Mouse (Mus musculus): Measurements from ENCODE around the gene Ell3. TPM values are rescaled to one million over a fixed set of nuclear protein-coding genes. Genes with fewer than 3 reads are reported as not detected.
A peak's percentile ranks its signal among the peaks of the same experiment; 100 is the strongest.
"Not testable (repeated sequence)": the region's sequence is repeated elsewhere in the genome, so short reads cannot be mapped to it uniquely, and the experiment has no call there.

The Ell3 gene
- polyA plus RNA-seq (2017; shearing (Covaris generic)), result 1 to 10 TPM in 1 of 2 experiments, under 1 TPM in 1; 0.78 to 1.0 TPM

DNA sequence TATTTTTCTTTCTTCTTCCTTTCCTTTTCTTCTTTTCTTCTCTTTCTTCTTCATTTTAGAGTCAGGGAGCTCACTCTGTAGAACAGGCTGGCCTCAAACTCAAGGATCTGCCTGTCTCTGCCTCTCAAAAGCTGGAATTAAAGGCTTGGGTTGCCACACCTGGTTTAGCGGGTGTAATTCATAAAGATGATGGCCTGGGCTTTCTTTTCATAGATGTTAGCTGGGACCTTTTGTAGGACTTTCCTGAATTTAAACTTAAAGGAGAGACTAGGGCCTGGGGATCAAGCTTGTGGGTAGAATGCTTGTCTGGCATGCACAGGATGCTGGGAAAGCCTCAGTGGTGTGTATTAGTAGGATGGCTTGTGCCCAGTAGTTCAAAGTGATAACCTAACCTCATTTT, at the start of gene Ell3:
TSS of gene Ell3 (minus strand) at position 101 of the 400 bp plus-strand sequence.
- ATAC-seq, result no peak

DNA sequence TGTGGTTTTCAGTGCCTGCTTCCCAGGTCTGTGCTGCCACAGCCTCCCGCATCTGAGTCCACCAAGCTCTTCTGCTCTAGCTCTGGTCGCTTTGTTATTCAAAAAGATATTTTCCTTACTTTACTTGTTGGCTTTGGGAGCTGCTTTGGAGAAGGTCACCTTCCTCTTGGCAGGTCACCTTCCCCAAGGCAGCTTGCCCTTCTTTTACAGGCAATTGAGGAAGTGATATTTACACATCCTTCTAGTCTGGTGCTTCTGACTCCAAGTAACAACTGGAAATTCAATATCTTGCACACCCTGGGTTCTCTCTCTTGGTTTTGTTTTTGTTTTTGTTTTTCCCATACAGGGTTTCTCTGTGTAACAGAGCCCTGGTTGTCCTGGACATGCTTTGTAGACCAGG, 40.3 kb upstream of the Ell3 start:
- not testable (repeated sequence) for ATAC-seq

DNA sequence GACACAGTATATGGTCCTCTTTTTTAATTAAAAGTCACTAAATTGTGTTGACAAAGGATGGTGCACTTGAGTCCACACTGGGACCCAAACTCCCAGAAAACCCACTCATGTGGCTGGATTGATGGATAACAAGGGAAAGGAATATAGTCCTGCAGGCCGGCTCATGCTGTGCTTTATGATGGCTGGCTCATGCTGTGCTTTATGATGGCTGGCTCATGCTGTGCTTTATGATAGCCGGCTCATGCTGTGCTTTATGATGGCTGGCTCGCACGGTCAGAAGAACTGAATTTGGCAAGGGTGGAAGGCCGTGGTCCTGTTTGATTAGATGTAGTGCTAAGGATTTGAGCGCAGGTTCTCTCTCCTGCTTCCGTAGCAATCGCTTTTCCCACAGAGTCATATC, 39.5 kb upstream of the Ell3 start:
- ATAC-seq, result no peak

DNA sequence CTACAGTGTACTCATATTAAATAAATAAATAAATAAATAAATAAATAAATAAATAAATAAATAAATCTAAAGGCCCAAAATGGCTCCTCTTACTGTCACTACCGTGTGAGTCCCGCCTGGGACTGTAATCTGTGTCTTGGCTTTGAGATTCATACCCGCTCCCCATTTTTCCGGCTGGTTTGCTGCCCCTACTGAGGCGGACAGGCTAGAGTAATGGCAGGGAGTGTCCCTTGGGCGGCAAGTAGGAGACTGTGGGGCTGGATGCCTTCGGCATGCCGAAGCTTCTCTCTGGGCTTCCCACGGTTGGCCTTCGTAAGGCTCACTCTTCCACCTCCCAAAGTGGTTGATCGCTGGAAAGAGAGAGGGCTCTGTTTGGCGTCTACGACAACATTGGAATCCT, 36.8 kb upstream of the Ell3 start:
- not testable (repeated sequence) for ATAC-seq

- ATAC-seq, result peak; percentile 71
Measured at GRCm38 (mm10) chr2:121480498-121480897, 36.4 kb upstream of the Ell3 start.

GRCm38 (mm10) chr2:121477491-121478266, 33.6 kb upstream of the Ell3 start:
- ATAC-seq, result no peak

DNA sequence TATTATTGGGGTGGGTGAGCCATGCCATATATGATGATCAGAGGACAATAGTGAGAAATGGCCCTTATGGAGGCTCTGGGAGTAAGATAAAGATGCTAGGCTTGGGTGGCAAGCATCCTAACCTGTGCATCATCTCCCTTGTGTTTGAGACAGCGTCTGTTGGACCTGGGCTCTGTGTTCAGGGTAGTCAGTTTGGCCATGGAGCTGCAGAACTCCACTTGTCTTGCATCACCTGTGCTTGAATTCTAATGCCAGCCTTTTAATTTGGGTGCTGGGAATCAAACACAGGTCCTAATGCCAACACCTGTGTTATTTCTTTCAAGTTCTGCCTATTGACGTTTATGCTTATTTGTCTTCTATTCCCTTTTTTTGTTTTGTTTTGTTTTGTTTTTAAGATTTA, 31.2 kb upstream of the Ell3 start:
- ATAC-seq, result not testable (repeated sequence)

- peak; percentile 47 for ATAC-seq
Measured at GRCm38 (mm10) chr2:121474180-121474535, 30.1 kb upstream of the Ell3 start.

- peak; percentile 97 for ATAC-seq
Measured at GRCm38 (mm10) chr2:121473301-121474179, 29.5 kb upstream of the Ell3 start, which contains the start of gene Mfap1b. Gene Mfap1b, minus strand, starts transcription at chr2:121474067.

- not testable (repeated sequence) for ATAC-seq
Measured at GRCm38 (mm10) chr2:121472783-121473182, 28.7 kb upstream of the Ell3 start.

- ATAC-seq, result peak; percentile 20
Measured at GRCm38 (mm10) chr2:121468982-121469381, 24.9 kb upstream of the Ell3 start.

DNA sequence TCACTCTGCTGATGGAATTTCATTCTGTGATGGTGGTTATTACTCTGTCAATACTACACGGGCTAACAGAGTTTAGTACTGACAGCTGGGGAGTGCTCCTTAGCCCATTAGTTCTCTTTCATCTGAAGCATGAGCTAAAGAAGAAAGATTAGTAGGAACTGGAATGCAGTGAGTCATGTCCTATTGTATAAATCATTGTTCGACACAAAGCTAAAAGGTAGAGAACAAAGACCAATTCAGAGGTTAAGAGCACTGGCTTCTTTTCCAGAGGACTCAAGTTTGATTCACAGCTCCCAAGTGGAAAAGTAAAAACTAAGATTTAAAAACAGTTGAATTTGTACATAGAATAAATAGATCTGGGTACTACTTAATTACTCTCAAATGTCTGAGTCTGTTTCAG, 16.0 kb upstream of the Ell3 start:
- no peak for ATAC-seq

DNA sequence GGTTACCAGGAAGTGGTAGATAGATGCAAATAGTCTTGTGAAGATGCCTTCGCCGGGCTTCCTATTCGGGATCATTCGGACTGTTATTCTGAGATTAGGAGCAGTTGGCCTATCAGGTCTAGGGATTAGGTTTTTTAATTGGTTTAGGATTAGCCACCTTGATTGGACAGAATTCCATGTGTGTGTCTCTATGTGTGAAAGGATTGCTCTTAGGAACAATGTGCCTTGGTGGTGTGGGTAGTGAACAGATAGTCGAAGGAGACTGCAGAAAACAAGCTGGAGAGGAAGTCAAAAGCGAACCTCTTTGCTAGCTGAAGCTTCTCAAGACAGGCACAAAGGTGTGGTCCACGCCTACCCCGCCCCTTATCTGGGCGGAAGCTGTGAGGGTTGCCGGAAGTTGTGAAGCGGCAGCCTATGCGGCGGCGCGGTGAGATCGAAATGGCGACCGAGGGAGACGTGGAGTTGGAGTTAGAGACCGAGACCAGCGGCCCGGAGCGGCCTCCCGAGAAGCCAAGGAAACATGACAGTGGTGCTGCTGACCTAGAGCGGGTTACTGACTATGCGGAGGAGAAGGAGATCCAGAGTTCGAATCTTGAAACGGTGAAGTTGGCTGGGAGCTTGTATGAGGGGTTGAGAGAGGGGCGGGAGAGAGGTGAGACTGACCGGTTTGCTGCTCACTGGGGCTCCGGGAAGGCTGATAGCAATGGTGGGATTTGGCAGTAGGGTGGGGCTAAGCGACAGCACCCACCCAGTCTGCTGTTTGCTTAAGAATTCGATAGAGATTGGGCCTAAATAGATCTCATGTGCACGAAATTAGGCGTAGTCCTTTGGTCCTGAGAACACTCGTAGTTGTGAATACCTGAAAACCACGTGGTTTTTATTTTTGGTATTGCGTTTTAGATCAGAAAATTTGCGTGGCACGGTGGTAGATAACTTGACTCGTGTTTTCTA, 12.9 kb upstream of the Ell3 start, which contains the start of gene Serinc4:
TSS of gene Serinc4 (minus strand) at position 90 of the 951 bp plus-strand sequence.
- peak; percentile 99 for ATAC-seq

GRCm38 (mm10) chr2:121455534-121455933, 11.5 kb upstream of the Ell3 start:
- no peak for ATAC-seq

- ATAC-seq, result no peak
Measured at GRCm38 (mm10) chr2:121453917-121454316, 9.8 kb upstream of the Ell3 start.

- ATAC-seq, result no peak
Measured at GRCm38 (mm10) chr2:121452990-121453389, 8.9 kb upstream of the Ell3 start, which contains the start of gene Hypk. Gene Hypk, plus strand, starts transcription at chr2:121453290.

DNA sequence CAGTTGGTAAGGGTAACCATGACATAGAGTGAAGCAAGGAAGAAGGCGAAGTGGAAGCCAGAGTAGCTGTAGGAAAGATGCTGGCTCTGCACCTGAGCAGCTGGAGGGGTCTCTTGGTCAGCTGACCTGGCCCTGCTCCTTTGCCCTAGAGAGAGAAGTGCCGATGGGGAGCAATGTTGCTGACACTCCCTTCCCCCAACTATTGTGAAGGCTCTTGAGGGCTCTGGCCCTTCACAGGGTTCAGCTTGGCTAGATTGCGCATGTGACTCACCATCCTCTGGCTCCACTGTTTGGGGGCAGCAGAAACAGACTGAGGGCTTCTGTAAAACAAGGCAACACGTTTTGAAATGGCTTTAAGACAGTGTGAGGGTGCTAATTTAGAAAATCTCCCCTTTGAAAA, 8.3 kb upstream of the Ell3 start:
- ATAC-seq, result no peak

DNA sequence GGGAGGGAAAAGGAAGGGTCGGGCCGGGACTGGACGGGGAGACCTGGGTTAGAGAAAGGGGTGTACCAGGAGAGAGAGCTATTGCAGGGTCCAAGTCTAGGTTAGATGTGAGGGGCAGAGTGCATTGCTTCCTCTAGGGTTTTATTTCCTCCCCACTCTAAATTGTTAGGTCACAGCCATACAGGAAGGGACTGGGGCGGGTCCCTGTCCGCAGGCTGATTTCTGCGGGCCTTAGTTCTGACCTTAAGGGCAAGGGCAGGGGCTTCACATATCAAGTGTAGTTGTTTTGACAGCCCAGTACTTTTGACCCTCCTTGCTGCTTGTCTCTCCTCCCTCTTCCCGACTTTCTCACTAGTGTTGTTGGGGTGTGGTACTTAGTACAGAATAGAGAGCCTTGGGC, 6.0 kb upstream of the Ell3 start:
- no peak for ATAC-seq

DNA sequence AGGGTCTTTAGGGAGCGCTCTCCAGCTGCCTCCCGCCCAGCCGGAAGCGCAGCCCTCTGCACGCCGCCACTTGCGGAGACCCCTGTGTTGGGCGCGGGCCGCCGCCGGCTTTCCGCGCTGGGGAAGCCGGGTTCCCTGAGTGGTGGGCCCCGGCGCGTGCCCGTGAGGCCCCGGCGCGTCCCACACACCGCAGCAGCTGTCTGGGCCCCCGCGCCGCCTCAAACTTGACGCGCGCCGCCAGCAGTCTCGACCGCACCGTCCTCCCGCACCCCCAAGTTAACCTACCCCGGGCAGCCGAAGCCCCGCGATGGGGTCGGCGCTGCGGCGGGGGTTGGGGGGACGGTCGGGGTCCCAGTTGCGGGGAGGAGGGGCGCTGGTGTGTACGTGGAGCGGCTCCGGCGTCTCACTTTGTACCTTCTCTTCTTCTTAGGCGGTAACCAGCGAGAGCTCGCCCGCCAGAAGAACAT, 5.5 kb upstream of the Ell3 start:
- ATAC-seq, result peak; percentile 1

GRCm38 (mm10) chr2:121448739-121449535, 4.9 kb upstream of the Ell3 start, which contains the start of gene Serf2:
Gene Serf2, plus strand, starts transcription at chr2:121449195.
- ATAC-seq, result peak; percentile 92

GRCm38 (mm10) chr2:121448136-121448535, 4.1 kb upstream of the Ell3 start:
- no peak for ATAC-seq

Data from activated CD4-positive, CD25-positive, alpha-beta regulatory T cell, adult 4 months (primary cell).